ENCODE assay signal across 17 mouse cellular contexts in the genomic region with DNA sequence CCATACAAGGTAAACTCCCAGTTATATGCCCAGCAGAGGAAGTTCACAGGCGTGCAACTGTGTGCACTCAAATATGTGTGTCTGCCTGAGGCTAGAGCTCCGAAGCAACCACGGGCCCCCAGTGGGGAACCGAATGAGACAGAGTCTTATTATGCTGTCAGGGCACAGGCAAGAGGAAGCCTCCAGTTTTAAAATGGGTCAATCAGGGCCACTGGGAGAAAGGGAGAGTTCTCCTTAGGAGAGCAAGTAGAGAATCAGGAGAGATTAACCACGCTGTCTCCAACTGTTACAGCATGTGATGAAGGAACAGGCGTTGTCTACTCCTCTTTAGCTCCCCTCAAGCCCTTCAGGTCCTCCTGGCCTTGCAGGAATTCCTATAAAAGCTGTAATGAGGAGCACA. TPM values are rescaled to one million over a fixed set of nuclear protein-coding genes. Genes with fewer than 3 reads are reported as not detected.
DNase-seq lines count a peak whose midpoint lies in the region; ATAC-seq lines count a peak whose summit lies in the region.
"Had no signal": no experiment of that assay in that cellular context is flagged by ENCODE, and none has a peak within 500 bp of the region (broad histone marks: within the 10 kb centered on the region; RNA-seq: fewer than 3 reads in every experiment).

No protein-coding gene starts in this region.

- peak; percentile 38 for DNase-seq in cerebellum, adult 11-12 months
- no peak for DNase-seq in cerebellum, adult 8-10 months
- DNase-seq in heart, embryonic 10.5 days (ENCODE audit: low spot score), result no peak
- peak; percentile 53 for DNase-seq in brain, adult 2 months (ENCODE audit: low read depth, low spot score)
- no peak for DNase-seq in gastrocnemius, postnatal 10 days
- DNase-seq in B cell, adult 2 months, result no peak
- DNase-seq: adrenal gland, postnatal 25 days; heart, postnatal 14 days; kidney, adult 11 months; kidney, postnatal 10 days; layer of hippocampus, adult 9-11 months had no signal

- H3K27ac ChIP-seq in heart, embryonic 10.5 days, result 0 out of 2 replicates have a peak overlapping the region, but pooled peaks have one; percentile 23
- no peak overlapping the region for H3K27ac ChIP-seq in heart, embryonic 11.5 days (ENCODE audit: low read depth, low read length)
- no peak overlapping the region for H3K27ac ChIP-seq in limb, embryonic 12.5 days
- H3K27ac ChIP-seq: liver, embryonic 12.5 days; lung, embryonic 15.5 days had no signal

- no peaks in the 10 kb centered on the region for H3K27me3 ChIP-seq in heart, embryonic 10.5 days (ENCODE audit: insufficient read depth, poor library complexity, severe bottlenecking)
- H3K27me3 ChIP-seq in heart, embryonic 11.5 days (ENCODE audit: control insufficient read depth, insufficient read depth, low read length), result no peaks in the 10 kb centered on the region
- no peaks in the 10 kb centered on the region for H3K27me3 ChIP-seq in limb, embryonic 12.5 days
- H3K27me3 ChIP-seq: lung, embryonic 15.5 days had no signal

- H3K4me2 ChIP-seq in heart, embryonic 11.5 days, result no peak overlapping the region
- H3K4me2 ChIP-seq in limb, embryonic 12.5 days, result peak overlapping the region; percentile 20; the same call in 1 of the 2 replicates
- H3K4me2 ChIP-seq: liver, embryonic 12.5 days; lung, embryonic 15.5 days had no signal

- no peak for ATAC-seq in heart, embryonic 11.5 days (replicated peaks; ENCODE audit: insufficient number of reproducible peaks, low FRiP score, low TSS enrichment)
- ATAC-seq in limb, embryonic 12.5 days (ENCODE audit: insufficient number of reproducible peaks, insufficient read depth, low FRiP score, low TSS enrichment, low read depth), result no peak
- ATAC-seq: activated CD4-positive, CD25-positive, alpha-beta regulatory T cell, adult 4 months; liver, embryonic 12.5 days had no signal

- no peaks in the 10 kb centered on the region for H3K9me3 ChIP-seq in heart, embryonic 10.5 days
- no peaks in the 10 kb centered on the region for H3K9me3 ChIP-seq in heart, embryonic 11.5 days (replicated peaks; ENCODE audit: control insufficient read depth, low read length)
- H3K9me3 ChIP-seq in limb, embryonic 12.5 days, result no peaks in the 10 kb centered on the region
- H3K9me3 ChIP-seq: liver, embryonic 12.5 days; lung, embryonic 15.5 days had no signal

- no peak overlapping the region for H3K9ac ChIP-seq in heart, embryonic 11.5 days (ENCODE audit: low read depth, low read length)
- H3K9ac ChIP-seq in limb, embryonic 12.5 days (replicated peaks), result no peak overlapping the region
- H3K9ac ChIP-seq: liver, embryonic 12.5 days; lung, embryonic 15.5 days had no signal

- H3K36me3 ChIP-seq in heart, embryonic 10.5 days, result no peaks in the 10 kb centered on the region
- no peaks in the 10 kb centered on the region for H3K36me3 ChIP-seq in heart, embryonic 11.5 days (ENCODE audit: control insufficient read depth, insufficient read depth, low read length)
- no peaks in the 10 kb centered on the region for H3K36me3 ChIP-seq in limb, embryonic 12.5 days
- H3K36me3 ChIP-seq: liver, embryonic 12.5 days; lung, embryonic 15.5 days had no signal

- WGBS in heart, embryonic 10.5 days, result 56% methylated on average over 6 of the region's 6 CpGs
- WGBS in heart, embryonic 11.5 days (ENCODE audit: insufficient replicate concordance), result 54% methylated on average over 6 of the region's 6 CpGs
- 31% methylated on average over 6 of the region's 6 CpGs for WGBS in limb, embryonic 12.5 days

- H3K4me3 ChIP-seq in heart, embryonic 10.5 days, result no peak overlapping the region
- no peak overlapping the region for H3K4me3 ChIP-seq in heart, embryonic 11.5 days (ENCODE audit: low read depth, low read length)
- H3K4me3 ChIP-seq in limb, embryonic 12.5 days (replicated peaks), result no peak overlapping the region
- H3K4me3 ChIP-seq: liver, embryonic 12.5 days; lung, embryonic 15.5 days had no signal

- peaks cover 13% of the 10 kb centered on the region; the same call in 1 of the 2 replicates for H3K4me1 ChIP-seq in heart, embryonic 10.5 days
- H3K4me1 ChIP-seq in heart, embryonic 11.5 days (ENCODE audit: control insufficient read depth, insufficient read depth, low read length), result no peaks in the 10 kb centered on the region
- peaks cover 21% of the 10 kb centered on the region for H3K4me1 ChIP-seq in limb, embryonic 12.5 days (replicated peaks)
- H3K4me1 ChIP-seq: liver, embryonic 12.5 days; lung, embryonic 15.5 days had no signal

RNA-seq across cellular contexts. Expression of a gene that starts 33.0 kb away (rescaled TPM):
- 1.4 and 1.5 TPM in 2 replicates for polyA plus RNA-seq in heart, embryonic 10.5 days (2016; fragmentation: Nextera tagmentation; extraction: Ambion mirVana)
- 0.55 and 4.3 TPM in 2 replicates for polyA plus RNA-seq in heart, embryonic 11.5 days (2014; fragmentation: Nextera tagmentation; extraction: Ambion mirVana)
- 6.5 and 8.5 TPM in 2 replicates for polyA plus RNA-seq in limb, embryonic 12.5 days (2016; fragmentation: Nextera tagmentation; extraction: Ambion mirVana)
- under 1 TPM; 0.34 to 0.61 TPM for total RNA-seq in gastrocnemius, postnatal 10 days (2021)
- total RNA-seq: megakaryocyte, adult 5-6 weeks had no signal

Comparison
In these comparisons a context has a peak if more than half of its experiments do, and no peak if none do; other contexts are left out.
1. DNase-seq: peak in cerebellum, adult 11-12 months (single experiment) and brain, adult 2 months (single experiment); none in cerebellum, adult 8-10 months (single experiment), heart, embryonic 10.5 days (single experiment), gastrocnemius, postnatal 10 days (single experiment) and B cell, adult 2 months (0 of 2).